Mouse (Mus musculus): ENCODE results near the gene Olfr1505. TPM values are rescaled to one million over a fixed set of nuclear protein-coding genes. Genes with fewer than 3 reads are reported as not detected.

Gene Olfr1505
- not detected in 2 replicates for polyA plus RNA-seq (2015; fragmentation: Nextera tagmentation; extraction: Ambion mirVana)

DNA sequence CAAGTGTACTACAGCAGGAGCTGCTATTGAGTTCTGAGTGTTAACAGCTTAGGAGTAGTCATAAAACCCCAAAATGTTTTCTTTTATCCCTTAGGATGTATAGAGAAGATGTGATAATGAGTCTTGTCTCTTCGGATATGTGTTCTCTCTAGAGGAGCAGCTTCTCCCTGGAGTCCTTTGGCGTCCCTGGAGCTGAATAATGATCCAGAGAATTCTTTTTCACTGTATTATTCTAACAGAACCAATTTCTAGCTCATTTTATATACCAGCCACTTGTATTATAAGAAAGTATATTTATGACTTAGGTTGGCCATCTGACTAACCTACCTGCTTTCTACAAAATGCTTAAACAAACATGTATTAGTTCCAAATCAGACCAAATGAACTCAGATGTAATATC, at the start of gene Olfr1505:
TSS of gene Olfr1505 (plus strand) at position 301 of the 400 bp plus-strand sequence.
- 78% methylated on average over 2 of the region's 2 CpGs for WGBS
- H3K27me3 ChIP-seq (replicated peaks; ENCODE audit: control insufficient read depth, insufficient read depth, low read length), result no peaks in the 10 kb centered on the region
- no peak for ATAC-seq
- H3K27ac ChIP-seq (ENCODE audit: low read length), result no peak within 1 kb of the TSS
- no peaks in the 10 kb centered on the region for H3K4me1 ChIP-seq (replicated peaks; ENCODE audit: control insufficient read depth, insufficient read depth, low read length)
- no peak within 1 kb of the TSS for H3K4me3 ChIP-seq (replicated peaks; ENCODE audit: low read length)
- no peak within 1 kb of the TSS for H3K9ac ChIP-seq (replicated peaks; ENCODE audit: low read depth, low read length)
- H3K36me3 ChIP-seq (ENCODE audit: control insufficient read depth, insufficient read depth), result no peaks in the 10 kb centered on the region
- no peaks in the 10 kb centered on the region for H3K9me3 ChIP-seq (ENCODE audit: control insufficient read depth, low read length)
- no peak within 1 kb of the TSS for H3K4me2 ChIP-seq (ENCODE audit: low read length)

DNA sequence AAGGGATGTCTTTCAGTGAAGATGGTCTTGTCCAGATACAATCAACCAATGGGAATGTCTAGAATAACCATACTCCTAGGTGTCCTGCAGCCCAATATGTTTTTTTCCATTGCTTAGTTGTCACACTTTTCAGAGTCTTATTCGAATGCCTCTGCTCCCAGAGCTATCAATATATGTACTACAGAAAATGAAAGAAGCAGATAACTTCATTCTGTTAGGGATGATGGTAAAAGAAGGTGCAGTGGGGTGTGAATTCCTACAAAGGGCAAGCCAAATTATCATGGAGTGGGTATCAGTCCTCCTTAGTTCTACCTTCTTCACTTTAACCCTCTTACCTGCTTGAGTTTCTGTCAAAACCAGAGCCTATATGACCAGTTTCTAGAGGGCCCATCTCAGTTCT, 15.5 kb upstream of the Olfr1505 start, which contains the start of gene Olfr1504:
TSS of gene Olfr1504 (minus strand) at position 101 of the 400 bp plus-strand sequence.
- Histone ChIP-seq H3K4me2 (ENCODE audit: low read length) (no peak within 1 kb of the TSS), H3K9ac (replicated peaks; ENCODE audit: low read depth, low read length) (no peak within 1 kb of the TSS), H3K36me3 (ENCODE audit: control insufficient read depth, insufficient read depth) (no peaks in the 10 kb centered on the region), H3K4me3 (replicated peaks; ENCODE audit: low read length) (no peak within 1 kb of the TSS), H3K9me3 (ENCODE audit: control insufficient read depth, low read length) (no peaks in the 10 kb centered on the region), H3K4me1 (replicated peaks; ENCODE audit: control insufficient read depth, insufficient read depth, low read length) (no peaks in the 10 kb centered on the region), H3K27ac (ENCODE audit: low read length) (no peak within 1 kb of the TSS), H3K27me3 (replicated peaks; ENCODE audit: control insufficient read depth, insufficient read depth, low read length) (no peaks in the 10 kb centered on the region)
- ATAC-seq, result no peak
- 85% methylated on average over 1 of the region's 1 CpGs for WGBS

Other genes starting within 250 kb of the Olfr1505 start
- not detected in 2 replicates for gene Olfr1491, start 216.3 kb upstream of the Olfr1505 start, polyA plus RNA-seq (2015; fragmentation: Nextera tagmentation; extraction: Ambion mirVana)
- not detected in 2 replicates for gene Olfr1493-ps1, start 190.3 kb upstream of the Olfr1505 start, polyA plus RNA-seq (2015; fragmentation: Nextera tagmentation; extraction: Ambion mirVana)
- not detected in 2 replicates for gene Olfr1494, start 173.8 kb upstream of the Olfr1505 start, polyA plus RNA-seq (2015; fragmentation: Nextera tagmentation; extraction: Ambion mirVana)
- not detected in 2 replicates for gene Olfr1495, start 148.9 kb upstream of the Olfr1505 start, polyA plus RNA-seq (2015; fragmentation: Nextera tagmentation; extraction: Ambion mirVana)
- not detected in 2 replicates for gene Olfr1496, start 135.7 kb upstream of the Olfr1505 start, polyA plus RNA-seq (2015; fragmentation: Nextera tagmentation; extraction: Ambion mirVana)
- not detected in 2 replicates for gene Olfr1497, start 115.3 kb upstream of the Olfr1505 start, polyA plus RNA-seq (2015; fragmentation: Nextera tagmentation; extraction: Ambion mirVana)
- not detected in 2 replicates for gene Olfr1499, start 94.1 kb upstream of the Olfr1505 start, polyA plus RNA-seq (2015; fragmentation: Nextera tagmentation; extraction: Ambion mirVana)
- gene Olfr1500, start 83.0 kb upstream of the Olfr1505 start, polyA plus RNA-seq (2015; fragmentation: Nextera tagmentation; extraction: Ambion mirVana), result not detected in 2 replicates
- not detected in 2 replicates for gene Olfr1501, start 62.8 kb upstream of the Olfr1505 start, polyA plus RNA-seq (2015; fragmentation: Nextera tagmentation; extraction: Ambion mirVana)
- gene Olfr1502, start 51.7 kb upstream of the Olfr1505 start, polyA plus RNA-seq (2015; fragmentation: Nextera tagmentation; extraction: Ambion mirVana), result not detected in 2 replicates
- not detected in 2 replicates for gene Olfr1504, start 15.6 kb upstream of the Olfr1505 start, polyA plus RNA-seq (2015; fragmentation: Nextera tagmentation; extraction: Ambion mirVana)

Data from forebrain, embryonic 16.5 days (tissue).